Mouse (Mus musculus): ENCODE data around the gene Tceal8. TPM values are rescaled to one million over a fixed set of nuclear protein-coding genes. Genes with fewer than 3 reads are reported as not detected.

The Tceal8 gene
- polyA plus RNA-seq, 1 experiment from 2014 or later = 168 TPM

Small RNAs within 50 kb of the gene (microRNA-seq; reads per million reads assigned to microRNA genes)
- not detected for gene Mir6383

Other genes starting within 250 kb of the Tceal8 start
- gene Arxes2, start 178.5 kb downstream of the Tceal8 start, polyA plus RNA-seq (2016; fragmentation: Nextera tagmentation; extraction: Ambion mirVana) = 144 and 146 TPM in 2 replicates
- gene Arxes1, start 139.0 kb downstream of the Tceal8 start, polyA plus RNA-seq (2016; fragmentation: Nextera tagmentation; extraction: Ambion mirVana) = 55.4 and 61.5 TPM in 2 replicates
- gene Bex2, start 104.1 kb downstream of the Tceal8 start, polyA plus RNA-seq (2016; fragmentation: Nextera tagmentation; extraction: Ambion mirVana) = 351 and 371 TPM in 2 replicates
- gene Nxf3, start 87.1 kb downstream of the Tceal8 start, polyA plus RNA-seq (2016; fragmentation: Nextera tagmentation; extraction: Ambion mirVana) = not detected in 2 replicates
- 71.4 and 77.7 TPM in 2 replicates for gene Bex4, start 33.3 kb downstream of the Tceal8 start, polyA plus RNA-seq (2016; fragmentation: Nextera tagmentation; extraction: Ambion mirVana)
- 13.9 and 16.1 TPM in 2 replicates for gene Tceal5, start 31.5 kb upstream of the Tceal8 start, polyA plus RNA-seq (2016; fragmentation: Nextera tagmentation; extraction: Ambion mirVana)
- gene Tceal7, start 42.4 kb upstream of the Tceal8 start, polyA plus RNA-seq (2016; fragmentation: Nextera tagmentation; extraction: Ambion mirVana) = 2.1 and 7.2 TPM in 2 replicates
- gene Bex1, start 43.2 kb upstream of the Tceal8 start, polyA plus RNA-seq (2016; fragmentation: Nextera tagmentation; extraction: Ambion mirVana) = 100 TPM in 2 replicates
- gene Tceal9, start 72.7 kb upstream of the Tceal8 start, polyA plus RNA-seq (2016; fragmentation: Nextera tagmentation; extraction: Ambion mirVana) = 411 and 443 TPM in 2 replicates
- 656 and 680 TPM in 2 replicates for gene Bex3, start 97.9 kb upstream of the Tceal8 start, polyA plus RNA-seq (2016; fragmentation: Nextera tagmentation; extraction: Ambion mirVana)